Mouse (Mus musculus): ENCODE measurements at regions not wholly inside any gene's neighbourhood (a gene's known extent, or its start where the extent isn't known, plus 50 kb on each side); places are given as distances from the start of the nearest gene placed in this dataset.

- TF ChIP-seq CTCF (IDR thresholded peaks at IDR 0.05; ENCODE audit: low read depth), result no peak
- no peak for TF ChIP-seq EP300 (IDR thresholded peaks at IDR 0.05; ENCODE audit: low read depth)
These were observed 155.4 kb downstream of the Nup35 start for GRCm38 (mm10) chr2:80772455-80772854.
